In the genomic region with DNA sequence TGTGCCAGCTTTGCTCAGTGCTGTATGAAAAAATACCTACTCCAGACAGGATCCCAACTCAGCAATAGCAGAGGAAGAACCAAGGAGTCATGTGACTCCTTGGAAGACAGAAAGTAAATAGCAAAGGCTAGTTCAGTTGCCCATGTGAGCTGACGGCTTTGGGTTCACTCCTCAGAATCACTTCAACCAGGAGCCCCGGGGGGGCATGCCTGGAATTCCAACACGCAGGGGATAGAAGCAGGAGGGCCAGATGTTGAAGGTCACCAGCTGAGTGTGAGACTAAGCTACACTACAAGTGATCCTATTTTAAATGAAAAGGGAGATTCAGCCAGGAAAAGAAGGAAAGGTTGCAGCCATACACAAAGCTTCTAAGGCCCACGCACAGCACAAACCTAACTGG, we compare ENCODE assay signal across 16 mouse cellular contexts.
A peak's percentile ranks its signal among the peaks of the same experiment; 100 is the strongest.
DNase-seq lines count a peak whose midpoint lies in the region.
"Had no signal": no experiment of that assay in that cellular context is flagged by ENCODE, and none has a peak within 500 bp of the region (broad histone marks: within the 10 kb centered on the region; RNA-seq: fewer than 3 reads in every experiment).

No protein-coding gene starts in this region.

- peak; percentile 12 for DNase-seq in embryo, embryonic 11 days
- DNase-seq in embryo, embryonic 10 days (ENCODE audit: low spot score), result no peak
- peak; percentile 1 for DNase-seq in kidney, adult 9 months
- no peak for DNase-seq in kidney, postnatal 25 days
- DNase-seq in mesoderm, embryonic 11.5 days (ENCODE audit: low read depth, low spot score), result peak; percentile 15
- DNase-seq in spleen, adult 12 weeks (ENCODE audit: low spot score), result no peak
- DNase-seq in c-Kit-positive CD71-positive TER-119-positive erythroid progenitor cells, embryonic 14.5 days (ENCODE audit: low spot score), result no peak
- DNase-seq: adrenal gland, postnatal 10 days; B cell, adult 2 months; cerebellum, adult 2 months; cerebellum, postnatal 10 days; gastrocnemius, adult 2 months; gastrocnemius, postnatal 25 days; heart, postnatal 10 days; heart, postnatal 4 days; kidney, adult 18-20 months had no signal

Comparison
In these comparisons a context has a peak if more than half of its experiments do, and no peak if none do; other contexts are left out.
1. DNase-seq: peak in embryo, embryonic 11 days (single experiment), kidney, adult 9 months (single experiment) and mesoderm, embryonic 11.5 days (single experiment); none in embryo, embryonic 10 days (single experiment), kidney, postnatal 25 days (0 of 2), spleen, adult 12 weeks (single experiment) and c-Kit-positive CD71-positive TER-119-positive erythroid progenitor cells, embryonic 14.5 days (single experiment).